Mouse (Mus musculus) erythroblast, embryonic 14.5 days (primary cell): ENCODE results near the gene Pglyrp3.

Experiments used
- GATA1 ChIP-seq: IDR thresholded peaks from 2 replicates; pipeline ENCODE4 v1.6.1; 2012; ENCODE audit warnings: low read length, inconsistent platforms, mixed read lengths
- TAL1 ChIP-seq: IDR thresholded peaks from 3 replicates; pipeline ENCODE4 v1.6.1; 2012; ENCODE audit warnings: low read length, inconsistent platforms, mixed read lengths

DNA sequence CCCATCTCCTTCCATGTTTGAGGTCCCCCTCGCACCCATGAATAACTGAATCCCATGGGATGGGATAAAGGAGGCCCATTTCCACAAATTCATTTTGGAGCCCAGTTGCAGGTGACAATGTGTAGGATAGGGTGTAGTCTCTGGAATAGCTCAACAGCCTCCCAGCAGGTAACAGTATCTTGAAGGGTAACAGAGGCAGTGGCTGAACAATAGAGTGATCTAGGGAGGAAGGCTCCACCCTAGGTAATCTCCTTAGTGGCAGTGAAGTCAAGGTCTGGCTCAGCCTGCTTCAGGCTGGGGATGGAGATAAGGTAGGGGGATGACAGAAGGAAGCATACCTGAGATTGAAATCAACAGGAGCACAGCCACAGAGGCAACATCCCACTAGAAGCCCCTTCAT, 3.4 kb upstream of the Pglyrp3 start:
- TF ChIP-seq TAL1 (no peak), GATA1 (no peak)
